In genomic region chr10:25622585-25622984, GRCm38 (mm10) we compare ENCODE assay signal across 21 mouse cellular contexts.
DNase-seq lines count a peak whose midpoint lies in the region; ATAC-seq and TF ChIP-seq lines count a peak whose summit lies in the region.
"Had no signal": no experiment of that assay in that cellular context is flagged by ENCODE, and none has a peak within 500 bp of the region (broad histone marks: within the 10 kb centered on the region; RNA-seq: fewer than 3 reads in every experiment).

No protein-coding gene starts in this region.

- H3K9ac ChIP-seq in embryonic facial prominence, embryonic 14.5 days (ENCODE audit: low read depth, low read length), result no peak overlapping the region
- H3K9ac ChIP-seq in midbrain, embryonic 14.5 days (replicated peaks; ENCODE audit: low read length), result no peak overlapping the region
- H3K9ac ChIP-seq in midbrain, embryonic 11.5 days (ENCODE audit: low read length), result no peak overlapping the region
- no peak overlapping the region for H3K9ac ChIP-seq in hindbrain, postnatal 0 days (replicated peaks; ENCODE audit: low read length)
- H3K9ac ChIP-seq: limb, embryonic 15.5 days; liver, embryonic 15.5 days; neural tube, embryonic 12.5 days had no signal

- H3K4me3 ChIP-seq in embryonic facial prominence, embryonic 14.5 days (ENCODE audit: low read depth, low read length), result no peak overlapping the region
- H3K4me3 ChIP-seq in embryonic facial prominence, embryonic 10.5 days, result no peak overlapping the region
- H3K4me3 ChIP-seq in midbrain, embryonic 14.5 days (replicated peaks; ENCODE audit: low read depth, low read length), result no peak overlapping the region
- no peak overlapping the region for H3K4me3 ChIP-seq in midbrain, embryonic 11.5 days (ENCODE audit: low read depth, low read length)
- no peak overlapping the region for H3K4me3 ChIP-seq in hindbrain, postnatal 0 days (ENCODE audit: low read length)
- H3K4me3 ChIP-seq: heart, embryonic 10.5 days; limb, embryonic 15.5 days; liver, embryonic 15.5 days; neural tube, embryonic 12.5 days had no signal

- no peak for ATAC-seq in embryonic facial prominence, embryonic 14.5 days (ENCODE audit: low read depth)
- ATAC-seq in midbrain, embryonic 14.5 days (ENCODE audit: low FRiP score, low TSS enrichment), result 0 out of 2 replicates have a peak, but pooled peaks have one; percentile 43
- ATAC-seq in midbrain, embryonic 11.5 days (ENCODE audit: low FRiP score), result no peak
- peak; percentile 79 for ATAC-seq in hindbrain, postnatal 0 days
- ATAC-seq: activated CD4-positive, CD25-positive, alpha-beta regulatory T cell, adult 4 months had no signal

- H3K27me3 ChIP-seq in embryonic facial prominence, embryonic 14.5 days (replicated peaks; ENCODE audit: control insufficient read depth, insufficient read depth, low read length), result no peaks in the 10 kb centered on the region
- no peaks in the 10 kb centered on the region for H3K27me3 ChIP-seq in embryonic facial prominence, embryonic 10.5 days (replicated peaks; ENCODE audit: low read depth, poor library complexity, severe bottlenecking)
- H3K27me3 ChIP-seq in midbrain, embryonic 14.5 days (ENCODE audit: control insufficient read depth, insufficient read depth, low read length), result no peaks in the 10 kb centered on the region
- H3K27me3 ChIP-seq in midbrain, embryonic 11.5 days (ENCODE audit: control insufficient read depth, insufficient read depth, low read length), result no peaks in the 10 kb centered on the region
- H3K27me3 ChIP-seq in hindbrain, postnatal 0 days (ENCODE audit: insufficient read depth, low read length), result no peaks in the 10 kb centered on the region
- H3K27me3 ChIP-seq: limb, embryonic 15.5 days; liver, embryonic 15.5 days; neural tube, embryonic 12.5 days had no signal

- peak; percentile 12 for DNase-seq in embryonic facial prominence, embryonic 14.5 days (ENCODE audit: low spot score)
- DNase-seq in embryonic facial prominence, embryonic 10.5 days (ENCODE audit: low spot score), result no peak
- peak; percentile 39 for DNase-seq in midbrain, embryonic 14.5 days
- no peak for DNase-seq in midbrain, embryonic 11.5 days (ENCODE audit: low spot score, missing footprints)
- DNase-seq in hindbrain, postnatal 0 days (ENCODE audit: low spot score), result peak; percentile 58
- peak; percentile 45 for DNase-seq in retina, postnatal 1 day
- no peak for DNase-seq in MN1 (ENCODE audit: low spot score)
- no peak for DNase-seq in left cerebral cortex, postnatal 36 days (ENCODE audit: low spot score in 2 of 2)
- DNase-seq: adrenal gland, postnatal 10 days; cerebellum, adult 11-12 months; cerebellum, postnatal 25 days; embryo, embryonic 11 days; kidney, adult 2 months; kidney, postnatal 10 days; lung, postnatal 10 days; thymus, postnatal 36 days had no signal

- no peak overlapping the region for H3K4me2 ChIP-seq in embryonic facial prominence, embryonic 14.5 days (ENCODE audit: low read depth, low read length)
- no peak overlapping the region for H3K4me2 ChIP-seq in midbrain, embryonic 14.5 days (ENCODE audit: low read length)
- no peak overlapping the region for H3K4me2 ChIP-seq in midbrain, embryonic 11.5 days
- no peak overlapping the region for H3K4me2 ChIP-seq in hindbrain, postnatal 0 days (ENCODE audit: low read depth, low read length)
- H3K4me2 ChIP-seq: limb, embryonic 15.5 days; liver, embryonic 15.5 days; neural tube, embryonic 12.5 days had no signal

- TF ChIP-seq CTCF in hindbrain, postnatal 0 days (IDR thresholded peaks at IDR 0.05; ENCODE audit: low read depth), result no peak

- WGBS in embryonic facial prominence, embryonic 14.5 days, result 64% methylated on average over 5 of the region's 5 CpGs
- 79% methylated on average over 5 of the region's 5 CpGs for WGBS in embryonic facial prominence, embryonic 10.5 days
- 54% methylated on average over 5 of the region's 5 CpGs for WGBS in midbrain, embryonic 14.5 days
- 76% methylated on average over 5 of the region's 5 CpGs for WGBS in midbrain, embryonic 11.5 days
- 37% methylated on average over 5 of the region's 5 CpGs for WGBS in hindbrain, postnatal 0 days

- no peaks in the 10 kb centered on the region for H3K36me3 ChIP-seq in embryonic facial prominence, embryonic 14.5 days (ENCODE audit: control insufficient read depth, insufficient read depth, low read length)
- no peaks in the 10 kb centered on the region for H3K36me3 ChIP-seq in embryonic facial prominence, embryonic 10.5 days (replicated peaks)
- no peaks in the 10 kb centered on the region for H3K36me3 ChIP-seq in midbrain, embryonic 14.5 days (ENCODE audit: control insufficient read depth, insufficient read depth, low read length)
- H3K36me3 ChIP-seq in midbrain, embryonic 11.5 days (ENCODE audit: control insufficient read depth, insufficient read depth, low read length), result no peaks in the 10 kb centered on the region
- H3K36me3 ChIP-seq in hindbrain, postnatal 0 days (ENCODE audit: insufficient read depth, low read length), result no peaks in the 10 kb centered on the region
- H3K36me3 ChIP-seq: heart, embryonic 10.5 days; limb, embryonic 15.5 days; liver, embryonic 15.5 days; neural tube, embryonic 12.5 days had no signal

- no peak overlapping the region for H3K27ac ChIP-seq in embryonic facial prominence, embryonic 14.5 days (replicated peaks; ENCODE audit: low read depth, low read length)
- no peak overlapping the region for H3K27ac ChIP-seq in embryonic facial prominence, embryonic 10.5 days (replicated peaks)
- H3K27ac ChIP-seq in midbrain, embryonic 14.5 days (replicated peaks; ENCODE audit: low read depth, low read length), result no peak overlapping the region
- no peak overlapping the region for H3K27ac ChIP-seq in midbrain, embryonic 11.5 days (ENCODE audit: low read depth, low read length)
- peak overlapping the region; percentile 54; the same call in 1 of the 2 replicates for H3K27ac ChIP-seq in hindbrain, postnatal 0 days
- H3K27ac ChIP-seq: heart, embryonic 10.5 days; limb, embryonic 15.5 days; liver, embryonic 15.5 days; neural tube, embryonic 12.5 days had no signal

- intact Hi-C loops in left cerebral cortex, postnatal 36 days (cut with DNase I), result loop anchor here (5.0 kb wide), 1 partner anchor 455 kb away; the partner anchor contains the start of genes Gm9767 and Tmem200a

- H3K4me1 ChIP-seq in embryonic facial prominence, embryonic 14.5 days (ENCODE audit: control insufficient read depth, insufficient read depth, low read length), result 0 out of 2 replicates have a peak, but pooled peaks cover 4% of the 10 kb centered on the region
- H3K4me1 ChIP-seq in embryonic facial prominence, embryonic 10.5 days, result peaks cover 11% of the 10 kb centered on the region; the same call in 1 of the 2 replicates
- H3K4me1 ChIP-seq in midbrain, embryonic 14.5 days (ENCODE audit: control insufficient read depth, insufficient read depth, low read length), result peaks cover 12% of the 10 kb centered on the region; the same call in 1 of the 2 replicates
- peaks cover 8% of the 10 kb centered on the region; the same call in 1 of the 2 replicates for H3K4me1 ChIP-seq in midbrain, embryonic 11.5 days (ENCODE audit: control insufficient read depth, insufficient read depth, low read length)
- no peaks in the 10 kb centered on the region; the same call in 1 of the 2 replicates for H3K4me1 ChIP-seq in hindbrain, postnatal 0 days (ENCODE audit: insufficient read depth, low read length)
- H3K4me1 ChIP-seq: heart, embryonic 10.5 days; liver, embryonic 15.5 days had no signal

- no peaks in the 10 kb centered on the region for H3K9me3 ChIP-seq in embryonic facial prominence, embryonic 14.5 days (ENCODE audit: control insufficient read depth, low read length)
- no peaks in the 10 kb centered on the region for H3K9me3 ChIP-seq in embryonic facial prominence, embryonic 10.5 days
- no peaks in the 10 kb centered on the region for H3K9me3 ChIP-seq in midbrain, embryonic 14.5 days (ENCODE audit: control insufficient read depth, low read length)
- no peaks in the 10 kb centered on the region for H3K9me3 ChIP-seq in midbrain, embryonic 11.5 days (ENCODE audit: control insufficient read depth, low read length)
- H3K9me3 ChIP-seq in hindbrain, postnatal 0 days (ENCODE audit: low read length), result no peaks in the 10 kb centered on the region
- H3K9me3 ChIP-seq: heart, embryonic 10.5 days; limb, embryonic 15.5 days; liver, embryonic 15.5 days; neural tube, embryonic 12.5 days had no signal

Comparison
In these comparisons a context has a peak if more than half of its experiments do, and no peak if none do; other contexts are left out.
1. ATAC-seq: peak in midbrain, embryonic 14.5 days (single experiment) and hindbrain, postnatal 0 days (single experiment); none in embryonic facial prominence, embryonic 14.5 days (single experiment) and midbrain, embryonic 11.5 days (single experiment).
2. DNase-seq: peak in embryonic facial prominence, embryonic 14.5 days (single experiment), midbrain, embryonic 14.5 days (single experiment), hindbrain, postnatal 0 days (single experiment) and retina, postnatal 1 day (single experiment); none in embryonic facial prominence, embryonic 10.5 days (single experiment), midbrain, embryonic 11.5 days (single experiment), MN1 (single experiment) and left cerebral cortex, postnatal 36 days (0 of 2).